In genomic region chr10:89737887-89738286, GRCm38 (mm10) we compare ENCODE assay signal across 24 mouse cellular contexts.
"Had no signal": no experiment of that assay in that cellular context is flagged by ENCODE, and none has a peak within 500 bp of the region (broad histone marks: within the 10 kb centered on the region; RNA-seq: fewer than 3 reads in every experiment).

No protein-coding gene starts in this region.

- ATAC-seq: hindbrain, embryonic 16.5 days; inflammation-experienced regulatory T-cells, adult 6 months; intestine, embryonic 15.5 days; intestine, postnatal 0 days; liver, embryonic 12.5 days had no signal

- H3K9ac ChIP-seq: heart, embryonic 12.5 days; hindbrain, embryonic 12.5 days; hindbrain, embryonic 14.5 days; intestine, embryonic 15.5 days; limb, embryonic 13.5 days; limb, embryonic 15.5 days; liver, embryonic 12.5 days had no signal

- H3K4me1 ChIP-seq: heart, embryonic 10.5 days; heart, embryonic 12.5 days; intestine, embryonic 15.5 days had no signal

- H3K36me3 ChIP-seq: heart, embryonic 10.5 days; heart, embryonic 12.5 days; hindbrain, embryonic 10.5 days; hindbrain, embryonic 12.5 days; intestine, embryonic 15.5 days; limb, embryonic 13.5 days; limb, embryonic 15.5 days; liver, embryonic 12.5 days had no signal

- H3K9me3 ChIP-seq: heart, embryonic 10.5 days; heart, embryonic 12.5 days; hindbrain, embryonic 10.5 days; hindbrain, embryonic 12.5 days; intestine, embryonic 15.5 days; limb, embryonic 13.5 days; limb, embryonic 15.5 days; liver, embryonic 12.5 days had no signal

- H3K27me3 ChIP-seq: heart, embryonic 12.5 days; intestine, embryonic 15.5 days; limb, embryonic 13.5 days; limb, embryonic 15.5 days; liver, embryonic 12.5 days had no signal

- DNase-seq: gastrocnemius, postnatal 10 days; gastrocnemius, postnatal 25 days; heart, adult 18-20 months; heart, postnatal 10 days; heart, postnatal 4 days; kidney, adult 18-20 months; kidney, adult 8-10 months; kidney, postnatal 10 days; kidney, postnatal 25 days; kidney, postnatal 4 days; left cerebral cortex, postnatal 4 days had no signal

- H3K27ac ChIP-seq: heart, embryonic 10.5 days; hindbrain, embryonic 10.5 days; hindbrain, embryonic 12.5 days; hindbrain, embryonic 14.5 days; intestine, embryonic 15.5 days; layer of hippocampus, adult 2 months; limb, embryonic 13.5 days; limb, embryonic 15.5 days; liver, embryonic 12.5 days had no signal

- H3K4me3 ChIP-seq: heart, embryonic 10.5 days; heart, embryonic 12.5 days; hindbrain, embryonic 10.5 days; hindbrain, embryonic 12.5 days; intestine, embryonic 15.5 days; layer of hippocampus, adult 2 months; limb, embryonic 13.5 days; limb, embryonic 15.5 days; liver, embryonic 12.5 days had no signal
